Comparison of ENCODE assay signal across 19 mouse cellular contexts in the genomic region with DNA sequence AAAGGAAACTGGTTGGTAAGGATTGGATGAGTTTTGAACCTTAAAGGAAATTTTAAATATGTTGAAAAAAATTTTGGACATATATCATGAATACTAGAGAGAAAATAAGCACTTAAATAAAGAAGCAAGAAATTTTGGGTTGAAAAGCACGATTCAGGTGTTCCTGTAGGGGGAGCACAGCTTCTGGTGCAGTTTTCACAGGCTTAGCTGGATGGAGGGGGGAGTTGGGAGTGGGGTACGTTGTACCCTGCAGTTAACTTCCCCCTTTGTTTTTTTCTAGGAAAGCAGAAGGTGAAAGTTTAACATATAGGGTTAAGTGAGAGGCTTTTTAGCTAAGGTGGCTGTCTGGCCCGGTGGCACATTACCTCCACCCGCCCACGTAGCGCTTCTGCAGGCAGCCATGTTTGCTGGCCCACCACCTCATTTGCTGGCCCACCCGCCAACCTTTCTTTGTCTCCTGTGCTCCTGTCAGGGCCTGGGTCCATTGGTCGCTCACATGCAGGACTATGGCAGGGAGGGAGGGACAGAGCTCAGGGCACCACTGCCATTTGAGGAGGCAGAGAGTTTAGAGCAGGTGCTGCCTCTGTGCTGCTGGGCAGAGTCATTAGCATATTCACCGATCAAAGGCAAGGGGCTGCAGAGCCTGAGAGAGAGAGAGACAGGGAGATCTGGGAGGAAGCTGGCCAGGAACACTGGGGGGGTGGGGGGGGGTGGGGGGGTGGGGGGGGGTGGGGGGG.
"Had no signal": no experiment of that assay in that cellular context is flagged by ENCODE, and none has a peak within 500 bp of the region (broad histone marks: within the 10 kb centered on the region; RNA-seq: fewer than 3 reads in every experiment).

No protein-coding gene starts in this region.

- H3K9me3 ChIP-seq: kidney, embryonic 15.5 days; limb, embryonic 10.5 days; liver, embryonic 15.5 days; neural tube, embryonic 13.5 days had no signal

- DNase-seq: kidney, adult 2 months; kidney, postnatal 14 days; lung, adult 2 months; lung, postnatal 4 days; right cerebral cortex, adult 18-20 months; right cerebral cortex, postnatal 25 days; thymus, adult 2 months; thymus, postnatal 25 days had no signal

- H3K9ac ChIP-seq: kidney, embryonic 15.5 days; liver, embryonic 15.5 days; neural tube, embryonic 13.5 days had no signal

- H3K27ac ChIP-seq: kidney, embryonic 15.5 days; left cerebral cortex, adult 2 months; limb, embryonic 10.5 days; liver, embryonic 15.5 days; neural tube, embryonic 13.5 days; stomach, postnatal 0 days had no signal

- H3K36me3 ChIP-seq: kidney, embryonic 15.5 days; limb, embryonic 10.5 days; liver, embryonic 15.5 days; neural tube, embryonic 13.5 days had no signal

- H3K27me3 ChIP-seq: kidney, embryonic 15.5 days; liver, embryonic 15.5 days; megakaryocyte, embryonic 14.5 days; neural tube, embryonic 13.5 days had no signal

- H3K4me1 ChIP-seq: liver, embryonic 15.5 days; megakaryocyte, embryonic 14.5 days; neural tube, embryonic 13.5 days had no signal

- H3K4me3 ChIP-seq: kidney, embryonic 15.5 days; left cerebral cortex, adult 2 months; limb, embryonic 10.5 days; liver, embryonic 15.5 days; megakaryocyte, embryonic 14.5 days; myocyte; neural tube, embryonic 13.5 days had no signal

- ATAC-seq: intestine, embryonic 16.5 days; lung, postnatal 0 days had no signal

- H3K4me2 ChIP-seq: kidney, embryonic 15.5 days; liver, embryonic 11.5 days; liver, embryonic 15.5 days; neural tube, embryonic 13.5 days had no signal
